ENCODE assay signal across 27 mouse cellular contexts in the genomic region with DNA sequence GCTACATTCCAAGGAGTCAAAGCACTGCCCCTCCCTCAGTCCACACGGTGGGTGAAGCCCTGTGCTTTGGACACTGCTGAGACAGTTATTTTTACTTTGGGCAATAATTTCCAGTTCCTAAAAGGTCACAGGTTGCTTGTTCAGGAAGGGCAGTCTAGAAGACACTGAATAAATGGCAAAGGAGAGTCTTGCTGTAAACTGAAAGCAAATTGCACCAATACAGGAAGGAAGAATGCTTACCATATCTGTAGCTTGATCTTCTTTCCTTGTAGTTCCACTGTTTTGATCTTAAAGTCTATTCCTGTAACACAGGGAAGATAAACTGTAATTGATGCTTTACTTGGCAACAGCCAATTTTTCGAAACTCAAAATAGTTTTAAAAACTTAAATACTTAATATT. TPM values are rescaled to one million over a fixed set of nuclear protein-coding genes. Genes with fewer than 3 reads are reported as not detected.
DNase-seq lines count a peak whose midpoint lies in the region; ATAC-seq lines count a peak whose summit lies in the region.
"Had no signal": no experiment of that assay in that cellular context is flagged by ENCODE, and none has a peak within 500 bp of the region (broad histone marks: within the 10 kb centered on the region; RNA-seq: fewer than 3 reads in every experiment).

No protein-coding gene starts in this region.

- H3K27me3 ChIP-seq in midbrain, embryonic 15.5 days (replicated peaks) = no peaks in the 10 kb centered on the region
- H3K27me3 ChIP-seq: embryonic facial prominence, embryonic 12.5 days; hindbrain, embryonic 15.5 days; limb, embryonic 15.5 days; liver, embryonic 15.5 days; midbrain, embryonic 13.5 days; Patski had no signal

- H3K4me1 ChIP-seq in midbrain, embryonic 15.5 days = no peaks in the 10 kb centered on the region
- H3K4me1 ChIP-seq: embryonic facial prominence, embryonic 12.5 days; heart, embryonic 10.5 days; hindbrain, embryonic 15.5 days; limb, embryonic 15.5 days; midbrain, embryonic 13.5 days had no signal

- no peak overlapping the region for H3K4me3 ChIP-seq in midbrain, embryonic 15.5 days
- H3K4me3 ChIP-seq: embryonic facial prominence, embryonic 12.5 days; heart, embryonic 10.5 days; hindbrain, embryonic 15.5 days; left cerebral cortex, adult 2 months; limb, embryonic 15.5 days; liver, embryonic 15.5 days; midbrain, embryonic 13.5 days; myocyte had no signal

- H3K9me3 ChIP-seq in midbrain, embryonic 15.5 days = no peaks in the 10 kb centered on the region
- H3K9me3 ChIP-seq: embryonic facial prominence, embryonic 12.5 days; heart, embryonic 10.5 days; hindbrain, embryonic 15.5 days; limb, embryonic 15.5 days; liver, embryonic 15.5 days; midbrain, embryonic 13.5 days had no signal

- H3K9ac ChIP-seq in midbrain, embryonic 15.5 days = no peak overlapping the region
- H3K9ac ChIP-seq: embryonic facial prominence, embryonic 12.5 days; forebrain, postnatal 0 days; hindbrain, embryonic 15.5 days; limb, embryonic 15.5 days; liver, embryonic 15.5 days; midbrain, embryonic 13.5 days had no signal

- no peaks in the 10 kb centered on the region; the same call in 1 of the 2 replicates for H3K36me3 ChIP-seq in midbrain, embryonic 15.5 days (replicated peaks)

- H3K4me2 ChIP-seq in midbrain, embryonic 15.5 days = no peak overlapping the region
- H3K4me2 ChIP-seq: embryonic facial prominence, embryonic 12.5 days; hindbrain, embryonic 15.5 days; limb, embryonic 15.5 days; liver, embryonic 15.5 days; midbrain, embryonic 13.5 days had no signal

- no peak overlapping the region for H3K27ac ChIP-seq in midbrain, embryonic 15.5 days
- H3K27ac ChIP-seq: embryonic facial prominence, embryonic 12.5 days; heart, embryonic 10.5 days; hindbrain, embryonic 15.5 days; left cerebral cortex, adult 2 months; limb, embryonic 15.5 days; liver, embryonic 15.5 days; midbrain, embryonic 13.5 days; stomach, postnatal 0 days had no signal

- WGBS in midbrain, embryonic 15.5 days = 84% methylated on average over 2 of the region's 2 CpGs

- peak; percentile 77 for DNase-seq in 416B (ENCODE audit: low read depth)
- no peak for DNase-seq in Muller cell, postnatal 12 days (ENCODE audit: inconsistent ontology term)
- DNase-seq in kidney, postnatal 25 days = no peak
- DNase-seq: adrenal gland, adult 2 months; B cell, adult 2 months; cerebellum, adult 18-20 months; cerebellum, postnatal 14 days; forebrain, postnatal 0 days; gastrocnemius, postnatal 36 days; heart, postnatal 4 days; left cerebral cortex, postnatal 4 days; right cerebral cortex, postnatal 14 days had no signal

- ATAC-seq in CD4-positive, CD25-positive, alpha-beta regulatory T cell, adult 4 months = peak; percentile 82
- peak; percentile 93 for ATAC-seq in granulocyte monocyte progenitor cell, adult 5-6 weeks (replicated peaks; ENCODE audit: poor library complexity, severe bottlenecking)
- ATAC-seq in megakaryocyte progenitor cell, adult 5-6 weeks (replicated peaks; ENCODE audit: poor library complexity) = peak; percentile 75
- no peak for ATAC-seq in midbrain, embryonic 15.5 days (replicated peaks)
- ATAC-seq: forebrain, postnatal 0 days; intestine, embryonic 16.5 days; midbrain, embryonic 13.5 days; Patski had no signal

RNA-seq across cellular contexts. Expression of a gene that starts 45.3 kb away (rescaled TPM):
- polyA plus RNA-seq in CD4-positive, CD25-positive, alpha-beta regulatory T cell, adult 4 months (2017; shearing (Covaris generic)) = 10 to 100 TPM; 43.1 to 54.8 TPM
- 57.5 and 59.4 TPM in 2 replicates for total RNA-seq in granulocyte monocyte progenitor cell, adult 5-6 weeks (2014; fragmentation: Nextera tagmentation)
- 88.2 and 111 TPM in 2 replicates for total RNA-seq in granulocyte monocyte progenitor cell, adult 5-6 weeks (2017)
- 93.9 and 100 TPM in 2 replicates for total RNA-seq in megakaryocyte progenitor cell, adult 5-6 weeks (2015)
- total RNA-seq in megakaryocyte progenitor cell, adult 5-6 weeks (2017) = 89.1 and 113 TPM in 2 replicates
- 145 and 148 TPM in 2 replicates for polyA plus RNA-seq in midbrain, embryonic 15.5 days (2015; fragmentation: Nextera tagmentation; extraction: Ambion mirVana)
